Mouse (Mus musculus) skeletal muscle tissue, adult 2 months (tissue): ENCODE data around the gene Gm2237.
"Not testable (repeated sequence)": the region's sequence is repeated elsewhere in the genome, so short reads cannot be mapped to it uniquely, and the experiment has no call there.

ENCODE experiments used
- DNase-seq: peaks from one replicate; pipeline ENCODE4 v3.0.0-alpha.2; 2012; ENCODE audit warnings: low read depth, low spot score

Gene Gm2237

DNA sequence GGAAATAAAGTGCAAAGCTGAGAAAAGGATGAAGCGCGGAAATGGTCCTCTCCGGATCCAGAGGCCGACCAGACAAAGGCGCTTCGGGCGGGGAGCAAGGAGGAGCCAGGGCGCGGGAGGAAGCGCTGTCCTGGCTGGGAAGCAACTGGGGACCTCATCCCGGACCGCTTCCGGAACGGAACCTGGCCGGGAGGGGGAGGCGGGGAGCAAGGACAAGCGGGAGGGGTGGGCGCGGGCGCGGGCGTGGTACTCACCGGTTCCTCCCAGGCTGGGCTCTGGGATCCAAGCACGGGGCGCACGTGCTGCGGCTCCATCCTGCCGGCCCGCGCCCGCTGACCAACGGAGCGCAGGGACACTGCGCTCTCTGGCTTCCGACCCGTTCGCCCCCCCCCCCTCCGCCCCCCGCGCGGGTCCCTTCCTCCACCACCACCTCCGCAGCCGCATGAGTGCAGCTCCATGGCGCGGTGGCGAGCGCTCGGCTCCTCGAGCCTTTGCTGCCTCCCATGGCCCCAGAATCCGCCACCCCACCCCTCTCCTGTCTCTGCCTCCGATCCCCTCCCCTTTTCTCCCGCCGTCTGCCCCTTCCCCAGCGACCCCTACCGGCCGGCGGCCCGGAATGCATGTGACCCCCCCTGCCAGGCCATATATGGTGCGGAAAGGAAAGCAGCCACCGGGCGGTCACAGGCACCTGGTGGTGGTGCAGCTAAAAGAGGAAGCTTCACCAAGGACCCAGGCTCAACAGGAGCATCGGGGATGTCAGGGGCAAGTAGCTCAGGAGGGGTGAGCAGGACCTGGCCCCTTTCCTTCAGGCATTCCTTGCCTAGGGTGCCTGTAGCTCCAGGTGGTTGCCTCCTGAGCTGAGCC lies at the start of gene Gm2237:
TSS of gene Gm2237 (minus strand) at position 332 of the 864 bp plus-strand sequence.
- DNase-seq = not testable (repeated sequence)

DNA sequence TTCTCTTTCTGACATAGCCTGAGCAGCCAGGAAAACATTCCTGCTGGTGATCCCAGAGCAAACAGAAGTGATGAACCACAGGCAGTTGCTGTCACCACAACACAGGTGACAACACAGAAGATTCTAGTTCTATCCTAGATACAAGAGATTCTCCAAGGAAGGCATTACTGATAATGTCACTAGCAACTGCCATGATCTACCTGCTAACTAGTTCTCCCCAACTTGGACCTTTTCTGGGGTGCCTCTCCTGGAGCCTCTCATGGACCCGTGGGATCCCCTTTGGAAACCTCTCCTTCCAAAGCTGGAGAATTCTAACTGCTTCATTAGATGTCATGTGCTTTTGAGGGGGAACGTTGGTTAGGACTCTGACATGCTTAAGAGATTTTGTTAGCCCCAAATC lies 17.5 kb upstream of the Gm2237 start, which contains the start of gene Gm5458:
TSS of gene Gm5458 (minus strand) at position 101 of the 400 bp plus-strand sequence.
- not testable (repeated sequence) for DNase-seq

DNA sequence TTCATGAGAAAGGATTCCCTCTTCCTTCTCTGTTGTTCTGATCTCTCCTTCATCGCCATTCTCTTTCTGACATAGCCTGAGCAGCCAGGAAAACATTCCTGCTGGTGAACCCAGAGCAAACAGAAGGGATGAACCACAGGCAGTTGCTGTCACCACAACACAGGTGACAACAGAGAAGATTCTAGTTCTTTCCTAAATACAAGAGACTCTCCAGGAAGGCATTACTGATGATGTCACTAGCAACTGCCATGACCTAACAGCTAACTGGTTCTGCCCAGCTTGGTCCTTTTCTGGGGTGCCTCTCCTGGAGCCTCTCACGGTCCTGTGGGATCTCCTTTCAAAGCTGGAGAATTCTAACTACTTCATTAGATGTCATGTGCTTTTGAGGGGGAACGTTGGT lies 35.1 kb downstream of the Gm2237 start, which contains the start of gene Gm2244:
TSS of gene Gm2244 (minus strand) at position 101 of the 400 bp plus-strand sequence.
- DNase-seq = not testable (repeated sequence)
